Mouse (Mus musculus) myocyte (in vitro differentiated cells): ENCODE measurements around the gene Otoa.

Experiments
- E2F4 ChIP-seq: IDR thresholded peaks from one replicate; pipeline ENCODE4 v1.6.1; 2011; ENCODE audit warnings: mild to moderate bottlenecking, control low read depth, moderate library complexity; ENCODE audit not compliant: insufficient read depth
- MYOD1 ChIP-seq, 3 experiments: IDR thresholded peaks; one replicate each; pipeline ENCODE4 v1.6.1; 2011; ENCODE audit warnings: control low read depth in 2 of 3, low read depth in 2 of 3, mild to moderate bottlenecking in 2 of 3, moderate library complexity in 1 of 3; ENCODE audit not compliant: insufficient read length in 2 of 3, control insufficient read depth in 1 of 3
- POLR2A ChIP-seq: IDR thresholded peaks from one replicate; pipeline ENCODE4 v1.6.1; 2011; ENCODE audit warnings: low read depth, mild to moderate bottlenecking, control low read depth, moderate library complexity; ENCODE audit not compliant: insufficient read length
- POLR2AphosphoS2 ChIP-seq: IDR thresholded peaks from one replicate; pipeline ENCODE4 v1.6.1; 2011; ENCODE audit warnings: low read depth, control low read depth; ENCODE audit not compliant: insufficient read length
- TCF12 ChIP-seq: IDR thresholded peaks from one replicate; pipeline ENCODE4 v1.6.1; 2011; ENCODE audit warnings: mild to moderate bottlenecking, control low read depth; ENCODE audit not compliant: poor library complexity, insufficient read depth, severe bottlenecking

- TF ChIP-seq MYOD1 (IDR thresholded peaks at IDR 0.05; ENCODE audit: control insufficient read depth in 1 of 3, insufficient read length in 2 of 3, low read depth in 2 of 3) (no peak), POLR2A (no peak), TCF12 (no peak), E2F4 (no peak), POLR2AphosphoS2 (no peak)
These were observed 7.2 kb upstream of the Otoa start, which contains the start of gene Igsf6 for GRCm38 (mm10) chr7:121074281-121074680.
